27 mouse cellular contexts compared by ENCODE assay signal in genomic region chr5:150140513-150140912, GRCm38 (mm10). TPM values are rescaled to one million over a fixed set of nuclear protein-coding genes. Genes with fewer than 3 reads are reported as not detected.
A peak's percentile ranks its signal among the peaks of the same experiment; 100 is the strongest.
DNase-seq lines count a peak whose midpoint lies in the region; ATAC-seq and TF ChIP-seq lines count a peak whose summit lies in the region.
"Had no signal": no experiment of that assay in that cellular context is flagged by ENCODE, and none has a peak within 500 bp of the region (broad histone marks: within the 10 kb centered on the region; RNA-seq: fewer than 3 reads in every experiment).

No protein-coding gene starts in this region.

- DNase-seq in heart, adult 11 months, result peak; percentile 86
- DNase-seq: adrenal gland, postnatal 10 days; adrenal gland, postnatal 36 days; B cell, adult 2 months; cerebellum, adult 11-12 months; cerebellum, adult 8-10 months; cerebellum, postnatal 10 days; cerebellum, postnatal 36 days; forebrain, postnatal 0 days; gastrocnemius, adult 2 months; gastrocnemius, postnatal 14 days; heart, adult 2 months had no signal

- no peak for ATAC-seq in heart, embryonic 12.5 days (ENCODE audit: insufficient number of reproducible peaks, low FRiP score)
- ATAC-seq in granulocyte monocyte progenitor cell, adult 5-6 weeks (replicated peaks; ENCODE audit: poor library complexity, severe bottlenecking), result peak; percentile 91
- ATAC-seq in monocyte, adult 5-6 weeks (replicated peaks; ENCODE audit: insufficient number of reproducible peaks, low FRiP score, low TSS enrichment, poor library complexity, severe bottlenecking), result peak; percentile 52; the same call in 1 of the 2 replicates
- no peak for ATAC-seq in cerebellum, adult (ENCODE audit: insufficient number of reproducible peaks, low FRiP score, low TSS enrichment)
- ATAC-seq in forebrain, embryonic 13.5 days, result no peak
- ATAC-seq: forebrain, embryonic 14.5 days; forebrain, postnatal 0 days; Patski had no signal

- no peak for TF ChIP-seq CTCF in bone marrow macrophage, adult 2 months (IDR thresholded peaks at IDR 0.05; ENCODE audit: low read depth, low read length)

- H3K27ac ChIP-seq in heart, embryonic 12.5 days (ENCODE audit: poor library complexity, severe bottlenecking), result no peak overlapping the region
- peak overlapping the region; percentile 53 for H3K27ac ChIP-seq in bone marrow macrophage, adult 2 months (ENCODE audit: insufficient read depth, low read depth, low read length)
- H3K27ac ChIP-seq in forebrain, embryonic 13.5 days, result no peak overlapping the region
- H3K27ac ChIP-seq: embryonic facial prominence, embryonic 12.5 days; gastrocnemius, adult 2 months; heart, adult 2 months; heart, embryonic 10.5 days; hindbrain, embryonic 12.5 days; hindbrain, embryonic 15.5 days had no signal

- peaks cover 8% of the 10 kb centered on the region for H3K4me1 ChIP-seq in heart, embryonic 12.5 days (replicated peaks)
- H3K4me1 ChIP-seq in bone marrow macrophage, adult 2 months (ENCODE audit: control insufficient read depth, insufficient read depth, low read length), result peaks cover 17% of the 10 kb centered on the region
- H3K4me1 ChIP-seq in forebrain, embryonic 13.5 days, result no peaks in the 10 kb centered on the region
- H3K4me1 ChIP-seq: hindbrain, embryonic 12.5 days had no signal

- 0 out of 2 replicates have a peak, but pooled peaks cover 4% of the 10 kb centered on the region for H3K9me3 ChIP-seq in heart, embryonic 12.5 days (replicated peaks)
- H3K9me3 ChIP-seq in forebrain, embryonic 13.5 days (replicated peaks), result no peaks in the 10 kb centered on the region
- H3K9me3 ChIP-seq: embryonic facial prominence, embryonic 12.5 days; hindbrain, embryonic 12.5 days; hindbrain, embryonic 15.5 days had no signal

- H3K9ac ChIP-seq in heart, embryonic 12.5 days, result no peak overlapping the region
- no peak overlapping the region for H3K9ac ChIP-seq in forebrain, embryonic 13.5 days
- H3K9ac ChIP-seq: embryonic facial prominence, embryonic 12.5 days; forebrain, postnatal 0 days; hindbrain, embryonic 12.5 days; hindbrain, embryonic 15.5 days had no signal

- 78% methylated on average over 2 of the region's 2 CpGs for WGBS in heart, embryonic 12.5 days
- 75% methylated on average over 2 of the region's 2 CpGs for WGBS in forebrain, embryonic 13.5 days

- no peak overlapping the region for H3K4me3 ChIP-seq in heart, embryonic 12.5 days
- H3K4me3 ChIP-seq in bone marrow macrophage, adult 2 months (ENCODE audit: insufficient read depth, low read length), result 0 out of 2 replicates have a peak overlapping the region, but pooled peaks have one; percentile 1
- H3K4me3 ChIP-seq in forebrain, embryonic 13.5 days, result no peak overlapping the region
- H3K4me3 ChIP-seq: embryonic facial prominence, embryonic 12.5 days; erythroblast, embryonic 14.5 days; gastrocnemius, adult 2 months; heart, adult 2 months; heart, embryonic 10.5 days; hindbrain, embryonic 12.5 days; hindbrain, embryonic 15.5 days had no signal

- H3K4me2 ChIP-seq in heart, embryonic 12.5 days, result no peak overlapping the region
- H3K4me2 ChIP-seq in forebrain, embryonic 13.5 days, result no peak overlapping the region
- H3K4me2 ChIP-seq: embryonic facial prominence, embryonic 12.5 days; hindbrain, embryonic 12.5 days; hindbrain, embryonic 15.5 days had no signal

- no peak for TF ChIP-seq POLR2A in bone marrow macrophage, adult 2 months (IDR thresholded peaks at IDR 0.05; ENCODE audit: borderline replicate concordance, low read depth, low read length)

- H3K27me3 ChIP-seq in heart, embryonic 12.5 days (replicated peaks), result no peaks in the 10 kb centered on the region
- no peaks in the 10 kb centered on the region for H3K27me3 ChIP-seq in forebrain, embryonic 13.5 days
- H3K27me3 ChIP-seq: CH12.LX; embryonic facial prominence, embryonic 12.5 days; hindbrain, embryonic 12.5 days; hindbrain, embryonic 15.5 days; Patski had no signal

- H3K36me3 ChIP-seq in heart, embryonic 12.5 days, result no peaks in the 10 kb centered on the region
- H3K36me3 ChIP-seq in forebrain, embryonic 13.5 days (ENCODE audit: poor library complexity, severe bottlenecking), result no peaks in the 10 kb centered on the region
- H3K36me3 ChIP-seq: embryonic facial prominence, embryonic 12.5 days; G1E; heart, embryonic 10.5 days; hindbrain, embryonic 12.5 days; hindbrain, embryonic 15.5 days had no signal

RNA-seq across cellular contexts. Expression of gene Fry, which starts 22.1 kb away (rescaled TPM):
- polyA plus RNA-seq in heart, embryonic 12.5 days (2016; fragmentation: Nextera tagmentation; extraction: Ambion mirVana), result 30.6 and 37.2 TPM in 2 replicates
- polyA plus RNA-seq in bone marrow macrophage, adult 2 months (2012; ENCODE audit: insufficient read depth, insufficient read length, missing spikeins), result 10.1 and 10.5 TPM in 2 replicates
- total RNA-seq in granulocyte monocyte progenitor cell, adult 5-6 weeks (2014; fragmentation: Nextera tagmentation), result 25.0 and 26.7 TPM in 2 replicates
- total RNA-seq in granulocyte monocyte progenitor cell, adult 5-6 weeks (2017), result 15.4 and 18.4 TPM in 2 replicates
- 41.4 to 79.7 TPM (median 51.4 TPM) in 3 replicates for total RNA-seq in monocyte, adult 5-6 weeks (2017)
- 20.8 and 22.8 TPM in 2 replicates for polyA plus RNA-seq in forebrain, embryonic 13.5 days (2015; fragmentation: Nextera tagmentation; extraction: Ambion mirVana)

Comparison
In these comparisons a context has a peak if more than half of its experiments do, and no peak if none do; other contexts are left out.
1. ATAC-seq: peak in granulocyte monocyte progenitor cell, adult 5-6 weeks (single experiment) and monocyte, adult 5-6 weeks (single experiment); none in heart, embryonic 12.5 days (single experiment), cerebellum, adult (single experiment) and forebrain, embryonic 13.5 days (single experiment).